Mouse (Mus musculus): ENCODE data around the gene Hist1h2bn. TPM values are rescaled to one million over a fixed set of nuclear protein-coding genes. Genes with fewer than 3 reads are reported as not detected.
"Not testable (repeated sequence)": the region's sequence is repeated elsewhere in the genome, so short reads cannot be mapped to it uniquely, and the experiment has no call there.

The Hist1h2bn gene
- polyA plus RNA-seq (2014; fragmentation: Nextera tagmentation; extraction: Ambion mirVana) = 1.9 and 2.5 TPM in 2 replicates

DNA sequence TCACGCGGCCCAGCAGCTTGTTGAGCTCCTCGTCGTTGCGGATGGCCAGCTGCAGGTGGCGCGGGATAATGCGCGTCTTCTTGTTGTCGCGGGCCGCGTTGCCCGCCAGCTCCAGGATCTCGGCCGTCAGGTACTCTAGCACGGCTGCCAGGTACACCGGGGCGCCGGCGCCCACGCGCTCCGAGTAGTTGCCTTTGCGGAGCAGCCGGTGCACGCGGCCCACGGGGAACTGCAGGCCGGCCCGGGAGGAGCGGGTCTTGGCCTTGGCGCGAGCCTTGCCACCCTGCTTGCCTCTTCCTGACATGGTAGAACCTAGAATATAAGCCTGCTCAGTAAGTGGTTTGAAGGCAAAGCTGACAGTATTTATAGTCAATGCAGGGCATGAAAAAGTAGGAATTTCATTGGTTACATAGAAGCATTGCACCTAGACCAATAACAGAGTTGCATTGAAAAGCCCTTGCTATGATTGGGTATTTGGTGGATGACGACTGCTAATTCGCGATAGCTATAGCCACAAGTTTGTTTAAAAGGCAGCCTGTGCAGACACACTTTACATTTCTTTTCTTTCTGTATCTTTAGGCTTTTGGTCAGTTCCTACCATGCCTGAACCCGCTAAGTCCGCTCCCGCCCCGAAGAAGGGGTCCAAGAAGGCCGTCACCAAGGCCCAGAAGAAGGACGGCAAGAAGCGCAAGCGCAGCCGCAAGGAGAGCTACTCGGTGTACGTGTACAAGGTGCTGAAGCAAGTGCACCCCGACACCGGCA is at the start of gene Hist1h2bn, which contains the start of gene Hist1h2ak:
Hist1h2bn (plus strand) TSS at position 600 of the 762 bp plus-strand sequence.
Hist1h2ak (minus strand) TSS at position 304 of the 762 bp plus-strand sequence.
- peak within 1 kb of the TSS; percentile 93 for H3K27ac ChIP-seq (ENCODE audit: low read depth, low read length)
- not testable (repeated sequence) for H3K9me3 ChIP-seq (ENCODE audit: control insufficient read depth, low read length); H3K27me3 ChIP-seq (ENCODE audit: control insufficient read depth, insufficient read depth, low read length); H3K4me1 ChIP-seq (replicated peaks; ENCODE audit: control insufficient read depth, insufficient read depth, low read length); H3K36me3 ChIP-seq (ENCODE audit: control insufficient read depth, insufficient read depth, low read length)
- peak within 1 kb of the TSS; percentile 41 for H3K4me3 ChIP-seq (ENCODE audit: low read depth, low read length)
- H3K4me2 ChIP-seq (ENCODE audit: low read depth, low read length, severe bottlenecking) = peak within 1 kb of the TSS; percentile 65
- under 1% methylated on average over 30 of the region's 50 CpGs for WGBS
- H3K9ac ChIP-seq (ENCODE audit: low read length) = peak within 1 kb of the TSS; percentile 67
- DNase-seq (ENCODE audit: low spot score) (peak; percentile 82), ATAC-seq (replicated peaks; ENCODE audit: low FRiP score) (peak; percentile 93)

DNA sequence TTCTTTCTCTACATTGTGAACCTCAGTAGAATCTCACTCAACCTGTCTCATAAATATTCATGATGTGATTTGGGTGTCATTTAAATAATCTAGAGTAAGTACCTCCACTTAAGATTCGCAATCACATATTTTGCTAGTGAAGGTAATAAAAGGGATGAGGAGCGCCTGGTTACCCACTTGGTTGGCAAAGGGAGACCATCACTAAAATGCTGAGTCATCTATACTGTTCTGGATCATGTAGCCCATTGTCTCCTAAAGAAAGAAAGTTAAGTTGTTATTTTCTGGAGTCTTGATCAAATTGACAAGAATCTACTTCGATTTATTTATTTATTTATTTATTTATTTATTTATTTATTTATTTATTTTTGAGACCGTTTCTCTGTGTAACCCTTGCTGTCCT is 47.3 kb upstream of the Hist1h2bn start:
- Histone ChIP-seq H3K4me1 (replicated peaks; ENCODE audit: control insufficient read depth, insufficient read depth, low read length) (no peaks in the 10 kb centered on the region; the same call in 1 of the 2 replicates), H3K4me3 (ENCODE audit: low read depth, low read length) (no peak overlapping the region), H3K4me2 (ENCODE audit: low read depth, low read length, severe bottlenecking) (no peak overlapping the region), H3K27ac (ENCODE audit: low read depth, low read length) (no peak overlapping the region), H3K9me3 (ENCODE audit: control insufficient read depth, low read length) (no peaks in the 10 kb centered on the region), H3K36me3 (ENCODE audit: control insufficient read depth, insufficient read depth, low read length) (no peaks in the 10 kb centered on the region), H3K27me3 (ENCODE audit: control insufficient read depth, insufficient read depth, low read length) (no peaks in the 10 kb centered on the region), H3K9ac (ENCODE audit: low read length) (no peak overlapping the region)
- no peak for ATAC-seq (replicated peaks; ENCODE audit: low FRiP score)
- DNase-seq (ENCODE audit: low spot score) = no peak
- WGBS = 77% methylated on average over 4 of the region's 4 CpGs

DNA sequence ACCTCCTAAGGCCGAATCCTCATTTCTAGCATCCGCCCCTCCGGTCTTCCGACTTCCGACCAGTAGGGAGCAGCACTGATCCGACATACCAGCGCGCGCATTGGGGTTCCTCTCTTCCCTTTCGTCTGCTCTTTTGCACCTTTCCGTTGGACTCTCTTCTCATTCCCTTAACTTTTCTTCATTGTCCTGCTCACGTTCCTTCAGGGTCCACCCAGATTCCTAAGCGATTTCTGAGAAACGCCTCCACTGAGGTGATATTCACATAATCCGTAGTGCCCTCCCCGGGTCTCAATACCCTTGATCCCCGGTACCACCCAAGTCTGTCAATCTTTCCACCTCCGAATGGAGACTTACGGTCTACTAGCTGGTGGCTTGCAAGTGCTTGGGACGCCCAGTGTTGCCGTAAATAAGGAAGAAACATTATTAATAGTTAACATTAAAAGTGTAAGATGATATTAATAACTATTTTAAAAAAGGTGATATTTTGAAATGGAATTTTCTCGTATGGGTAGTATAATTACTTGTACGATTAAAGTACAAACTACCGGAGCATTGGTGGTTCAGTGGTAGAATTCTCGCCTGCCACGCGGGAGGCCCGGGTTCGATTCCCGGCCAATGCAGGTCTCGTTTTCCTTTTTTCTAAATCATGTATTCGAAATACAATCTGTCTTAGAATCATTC is 43.8 kb upstream of the Hist1h2bn start:
- H3K4me2 ChIP-seq (ENCODE audit: low read depth, low read length, severe bottlenecking) = peak overlapping the region; percentile 32; the same call in 1 of the 2 replicates
- under 1% methylated on average over 32 of the region's 32 CpGs for WGBS
- no peaks in the 10 kb centered on the region for H3K36me3 ChIP-seq (ENCODE audit: control insufficient read depth, insufficient read depth, low read length)
- DNase-seq (ENCODE audit: low spot score) (peak; percentile 91), ATAC-seq (replicated peaks; ENCODE audit: low FRiP score) (peak; percentile 78)
- peak overlapping the region; percentile 67 for H3K9ac ChIP-seq (ENCODE audit: low read length)
- H3K27ac ChIP-seq (ENCODE audit: low read depth, low read length) = peak overlapping the region; percentile 72
- H3K9me3 ChIP-seq (ENCODE audit: control insufficient read depth, low read length) = no peaks in the 10 kb centered on the region
- no peaks in the 10 kb centered on the region; the same call in 1 of the 2 replicates for H3K4me1 ChIP-seq (replicated peaks; ENCODE audit: control insufficient read depth, insufficient read depth, low read length)
- H3K27me3 ChIP-seq (ENCODE audit: control insufficient read depth, insufficient read depth, low read length) = no peaks in the 10 kb centered on the region
- H3K4me3 ChIP-seq (ENCODE audit: low read depth, low read length) = peak overlapping the region; percentile 56

DNA sequence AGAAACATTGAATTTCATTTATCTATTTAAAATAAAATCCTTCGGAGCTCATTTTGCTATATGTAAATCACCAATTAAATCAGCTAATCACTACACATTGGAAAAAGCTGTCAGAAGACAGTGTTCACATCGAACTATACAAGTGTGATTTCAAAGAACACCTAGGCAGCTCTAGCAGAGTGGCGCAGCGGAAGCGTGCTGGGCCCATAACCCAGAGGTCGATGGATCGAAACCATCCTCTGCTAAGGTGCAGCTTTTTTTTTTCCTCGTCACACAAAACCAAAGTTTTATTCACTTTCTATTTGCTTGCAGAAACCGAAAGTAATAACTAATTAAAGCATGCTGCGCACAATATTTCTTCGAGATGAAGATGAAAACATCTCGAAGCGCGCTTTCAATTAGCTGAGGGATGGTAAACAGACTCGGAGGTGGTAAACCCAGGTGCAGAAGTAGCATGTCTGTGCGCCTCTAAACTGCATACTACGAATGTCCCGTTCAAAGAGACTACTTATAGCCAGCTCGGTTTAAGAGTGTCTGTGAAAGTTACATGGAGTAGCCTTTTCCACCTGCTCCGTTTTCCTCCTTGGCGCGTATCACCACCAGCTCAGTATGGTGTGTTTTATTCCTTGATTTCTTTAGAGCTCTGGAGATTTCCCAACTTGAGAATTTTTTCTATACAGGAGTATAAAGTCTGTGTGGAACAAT is 43.0 kb upstream of the Hist1h2bn start:
- DNase-seq (ENCODE audit: low spot score) (peak; percentile 85), ATAC-seq (replicated peaks; ENCODE audit: low FRiP score) (peak; percentile 81)
- Histone ChIP-seq H3K36me3 (ENCODE audit: control insufficient read depth, insufficient read depth, low read length) (no peaks in the 10 kb centered on the region), H3K9ac (ENCODE audit: low read length) (peak overlapping the region; percentile 58), H3K27ac (ENCODE audit: low read depth, low read length) (no peak overlapping the region), H3K4me3 (ENCODE audit: low read depth, low read length) (peak overlapping the region; percentile 44), H3K9me3 (ENCODE audit: control insufficient read depth, low read length) (no peaks in the 10 kb centered on the region), H3K27me3 (ENCODE audit: control insufficient read depth, insufficient read depth, low read length) (no peaks in the 10 kb centered on the region), H3K4me1 (replicated peaks; ENCODE audit: control insufficient read depth, insufficient read depth, low read length) (no peaks in the 10 kb centered on the region; the same call in 1 of the 2 replicates), H3K4me2 (ENCODE audit: low read depth, low read length, severe bottlenecking) (peak overlapping the region; percentile 64)
- 3% methylated on average over 22 of the region's 22 CpGs for WGBS

DNA sequence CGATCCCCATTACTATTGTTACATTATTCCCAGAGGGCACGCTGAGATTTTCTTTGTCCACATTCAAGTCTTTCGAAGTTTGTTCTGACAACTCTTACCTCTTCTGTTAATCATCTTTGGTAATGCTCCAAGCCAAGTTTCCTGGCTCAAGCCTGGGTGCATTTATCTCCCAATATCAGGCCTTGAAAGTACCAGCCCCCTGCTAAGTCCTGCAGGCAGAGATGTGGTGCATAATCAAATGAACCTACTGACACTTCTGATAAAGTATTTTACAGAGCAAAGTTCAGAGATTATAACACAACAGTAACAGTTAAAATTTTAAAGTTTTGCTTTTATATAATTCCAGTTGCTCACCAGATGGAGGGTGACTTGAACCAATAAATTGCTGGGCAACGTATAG is 42.2 kb upstream of the Hist1h2bn start:
- Histone ChIP-seq H3K27ac (ENCODE audit: low read depth, low read length) (no peak overlapping the region), H3K4me1 (replicated peaks; ENCODE audit: control insufficient read depth, insufficient read depth, low read length) (no peaks in the 10 kb centered on the region; the same call in 1 of the 2 replicates), H3K27me3 (ENCODE audit: control insufficient read depth, insufficient read depth, low read length) (no peaks in the 10 kb centered on the region), H3K9ac (ENCODE audit: low read length) (peak overlapping the region; percentile 58), H3K4me3 (ENCODE audit: low read depth, low read length) (peak overlapping the region; percentile 44; the same call in 1 of the 2 replicates), H3K4me2 (ENCODE audit: low read depth, low read length, severe bottlenecking) (peak overlapping the region; percentile 64; the same call in 1 of the 2 replicates), H3K36me3 (ENCODE audit: control insufficient read depth, insufficient read depth, low read length) (no peaks in the 10 kb centered on the region), H3K9me3 (ENCODE audit: control insufficient read depth, low read length) (no peaks in the 10 kb centered on the region)
- ATAC-seq (replicated peaks; ENCODE audit: low FRiP score) (no peak), DNase-seq (ENCODE audit: low spot score) (no peak)
- WGBS = 32% methylated on average over 4 of the region's 4 CpGs

- Histone ChIP-seq H3K27ac (ENCODE audit: low read depth, low read length) (peak overlapping the region; percentile 98), H3K4me3 (ENCODE audit: low read depth, low read length) (peak overlapping the region; percentile 44), H3K9me3 (ENCODE audit: control insufficient read depth, low read length) (no peaks in the 10 kb centered on the region), H3K27me3 (ENCODE audit: control insufficient read depth, insufficient read depth, low read length) (no peaks in the 10 kb centered on the region), H3K4me2 (ENCODE audit: low read depth, low read length, severe bottlenecking) (peak overlapping the region; percentile 63), H3K9ac (ENCODE audit: low read length) (peak overlapping the region; percentile 78), H3K36me3 (ENCODE audit: control insufficient read depth, insufficient read depth, low read length) (no peaks in the 10 kb centered on the region), H3K4me1 (replicated peaks; ENCODE audit: control insufficient read depth, insufficient read depth, low read length) (no peaks in the 10 kb centered on the region; the same call in 1 of the 2 replicates)
- DNase-seq (ENCODE audit: low spot score) (peak; percentile 63), ATAC-seq (replicated peaks; ENCODE audit: low FRiP score) (no peak)
- 1% methylated on average over 7 of the region's 7 CpGs for WGBS
These were observed 39.2 kb upstream of the Hist1h2bn start for GRCm38 (mm10) chr13:21714725-21715124.

DNA sequence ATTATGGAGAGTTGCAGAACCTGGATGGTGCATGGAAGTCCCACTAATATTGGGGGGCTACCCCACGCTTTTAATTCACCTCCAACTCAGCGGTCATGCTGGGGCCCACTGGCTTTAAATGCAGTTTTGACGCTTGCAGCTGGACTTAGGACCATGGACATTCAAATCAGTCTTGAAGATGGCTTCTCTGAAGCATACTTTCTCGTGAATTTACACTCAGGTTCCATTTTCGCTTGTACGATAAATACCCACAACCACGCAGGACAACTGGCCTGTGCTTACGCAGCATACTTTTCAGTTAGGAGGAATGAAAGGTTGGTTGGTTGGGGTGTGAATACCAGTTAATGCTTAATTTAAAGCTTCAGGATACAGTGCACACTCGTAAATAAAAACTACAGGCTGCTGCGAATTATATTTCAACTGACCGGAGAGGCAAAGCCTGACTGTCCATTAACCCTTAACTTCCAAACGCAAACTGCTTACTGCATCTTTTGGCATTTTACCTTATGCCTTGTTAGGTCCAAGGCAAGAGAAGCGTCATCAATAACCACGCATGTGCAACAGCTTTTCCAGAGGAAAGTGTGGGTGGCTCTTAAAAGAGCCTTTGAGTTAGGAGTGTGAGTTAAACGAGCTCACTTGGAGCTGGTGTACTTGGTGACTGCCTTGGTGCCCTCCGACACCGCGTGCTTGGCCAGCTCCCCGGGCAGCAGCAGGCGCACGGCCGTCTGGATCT is 38.6 kb upstream of the Hist1h2bn start:
- WGBS = 2% methylated on average over 21 of the region's 22 CpGs
- Histone ChIP-seq H3K4me3 (ENCODE audit: low read depth, low read length) (peak overlapping the region; percentile 44), H3K4me1 (replicated peaks; ENCODE audit: control insufficient read depth, insufficient read depth, low read length) (no peaks in the 10 kb centered on the region; the same call in 1 of the 2 replicates), H3K27ac (ENCODE audit: low read depth, low read length) (peak overlapping the region; percentile 98), H3K27me3 (ENCODE audit: control insufficient read depth, insufficient read depth, low read length) (no peaks in the 10 kb centered on the region), H3K4me2 (ENCODE audit: low read depth, low read length, severe bottlenecking) (peak overlapping the region; percentile 63), H3K9ac (ENCODE audit: low read length) (peak overlapping the region; percentile 78), H3K9me3 (ENCODE audit: control insufficient read depth, low read length) (no peaks in the 10 kb centered on the region), H3K36me3 (ENCODE audit: control insufficient read depth, insufficient read depth, low read length) (no peaks in the 10 kb centered on the region)
- ATAC-seq (replicated peaks; ENCODE audit: low FRiP score) (no peak), DNase-seq (ENCODE audit: low spot score) (peak; percentile 66)

Measured in forebrain, embryonic 11.5 days (tissue).